Mouse (Mus musculus) heart, embryonic 12.5 days (tissue): ENCODE results near the gene Rftn2. TPM values are rescaled to one million over a fixed set of nuclear protein-coding genes. Genes with fewer than 3 reads are reported as not detected.

Experiments used
- ATAC-seq: fragments of 200-750 bp; cut with Nextera tagmentation; 2 replicates; pipeline ENCODE4 v1.8.0; 2017; ENCODE audit warnings: moderate TSS enrichment, moderate library complexity; ENCODE audit not compliant: insufficient number of reproducible peaks, low FRiP score
- H3K27ac ChIP-seq: fragments of 300-500 bp; sonication (generic); 2 replicates; pipeline ENCODE4 v1.5.1; 2016; ENCODE audit warnings: mild to moderate bottlenecking, moderate library complexity; ENCODE audit not compliant: poor library complexity, severe bottlenecking
- H3K27me3 ChIP-seq: fragments of 300-500 bp; sonication (generic); replicated peaks from 2 replicates; pipeline ENCODE4 v1.6.1; 2016; ENCODE audit warnings: mild to moderate bottlenecking, moderate library complexity
- H3K36me3 ChIP-seq: fragments of 300-500 bp; sonication (generic); 2 replicates; pipeline ENCODE4 v1.6.1; 2016; ENCODE audit warnings: mild to moderate bottlenecking, moderate library complexity
- H3K4me1 ChIP-seq: fragments of 300-500 bp; sonication (generic); replicated peaks from 2 replicates; pipeline ENCODE4 v1.6.1; 2016; ENCODE audit warnings: mild to moderate bottlenecking
- H3K4me2 ChIP-seq: fragments of 300-500 bp; sonication (generic); 2 replicates; pipeline ENCODE4 v1.6.1; 2016; ENCODE audit warnings: mild to moderate bottlenecking, moderate library complexity
- H3K4me3 ChIP-seq: fragments of 300-500 bp; sonication (generic); 2 replicates; pipeline ENCODE4 v1.5.1; 2016; ENCODE audit warnings: mild to moderate bottlenecking
- H3K9ac ChIP-seq: fragments of 300-500 bp; sonication (generic); 2 replicates; pipeline ENCODE4 v1.6.1; 2016; ENCODE audit warnings: mild to moderate bottlenecking, moderate library complexity
- H3K9me3 ChIP-seq: fragments of 300-500 bp; sonication (generic); replicated peaks from 2 replicates; pipeline ENCODE4 v1.6.1; 2016; ENCODE audit warnings: mild to moderate bottlenecking, moderate library complexity
- WGBS: fragments of 180-500 bp; shearing (Covaris S2); methylation state at CpG from one replicate; pipeline ENCODE4 v1.1.7; 2016; 5-methylcytosine and 5-hydroxymethylcytosine counted together
- polyA plus RNA-seq: library from polyadenylated mRNA; unstranded; fragments of >200 nt; fragmentation: Nextera tagmentation; extraction: Ambion mirVana; gene quantifications from 2 replicates; pipeline ENCODE4 v1.2.1, GENCODE M21; 2016

Rftn2 gene
- polyA plus RNA-seq, 1 experiment from 2014 or later, result 6.5 TPM

DNA sequence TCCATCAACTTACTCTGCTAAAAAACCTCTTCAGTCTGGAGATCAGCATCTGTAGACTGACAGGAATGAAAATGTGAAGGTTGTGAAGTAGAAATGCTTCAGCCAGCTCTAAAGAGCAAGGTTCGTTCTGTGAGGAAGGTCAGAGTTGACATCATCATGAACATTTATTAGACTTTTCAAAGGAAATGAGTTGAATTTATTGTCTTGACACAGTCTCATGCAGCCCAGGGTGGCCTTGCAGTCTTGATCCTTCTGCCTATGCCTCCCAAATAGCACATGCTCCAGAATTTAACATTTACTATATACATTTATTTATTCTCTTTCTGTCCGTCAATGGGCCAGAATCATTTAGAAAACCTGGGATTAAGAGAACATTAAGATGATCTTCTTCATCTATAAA is 103.0 kb downstream of the Rftn2 start:
- no peak overlapping the region for H3K9ac ChIP-seq
- ATAC-seq, result no peak
- WGBS, result 80% methylated on average over 2 of the region's 2 CpGs
- H3K9me3 ChIP-seq, result no peaks in the 10 kb centered on the region
- no peaks in the 10 kb centered on the region for H3K4me1 ChIP-seq
- no peaks in the 10 kb centered on the region for H3K27me3 ChIP-seq
- no peak overlapping the region for H3K27ac ChIP-seq
- no peaks in the 10 kb centered on the region for H3K36me3 ChIP-seq
- H3K4me2 ChIP-seq, result no peak overlapping the region
- no peak overlapping the region for H3K4me3 ChIP-seq

GRCm38 (mm10) chr1:55123046-55123445 is 103.5 kb downstream of the Rftn2 start:
- WGBS, result 75% methylated on average over 5 of the region's 5 CpGs
- no peaks in the 10 kb centered on the region for H3K36me3 ChIP-seq
- H3K9me3 ChIP-seq, result no peaks in the 10 kb centered on the region
- H3K4me3 ChIP-seq, result no peak overlapping the region
- H3K4me2 ChIP-seq, result no peak overlapping the region
- no peaks in the 10 kb centered on the region for H3K4me1 ChIP-seq
- ATAC-seq, result no peak
- no peaks in the 10 kb centered on the region for H3K27me3 ChIP-seq
- H3K9ac ChIP-seq, result no peak overlapping the region
- H3K27ac ChIP-seq, result no peak overlapping the region

Other genes with a start within 250 kb of the Rftn2 start
- 208 and 217 TPM in 2 replicates for gene Sf3b1, start 199.3 kb downstream of the Rftn2 start, polyA plus RNA-seq
- 23.1 and 25.3 TPM in 2 replicates for gene Coq10b, start 174.0 kb downstream of the Rftn2 start, polyA plus RNA-seq
- gene Hspe1, start 138.7 kb downstream of the Rftn2 start, polyA plus RNA-seq, result 427 and 428 TPM in 2 replicates
- gene Hspd1, start 138.5 kb downstream of the Rftn2 start, polyA plus RNA-seq, result 562 and 569 TPM in 2 replicates
- 104 and 110 TPM in 2 replicates for gene Mob4, start 95.6 kb downstream of the Rftn2 start, polyA plus RNA-seq
- 4.0 and 4.1 TPM in 2 replicates for gene Mars2, start 10.4 kb upstream of the Rftn2 start, polyA plus RNA-seq
- 0.51 and 1.3 TPM in 2 replicates for gene Boll, start 136.7 kb upstream of the Rftn2 start, polyA plus RNA-seq
- gene Plcl1, start 179.1 kb upstream of the Rftn2 start, polyA plus RNA-seq, result 0.77 and 0.80 TPM in 2 replicates